8 mouse cellular contexts compared by ENCODE assay signal in genomic region chr13:21275815-21276550, GRCm38 (mm10). TPM values are rescaled to one million over a fixed set of nuclear protein-coding genes. Genes with fewer than 3 reads are reported as not detected.
DNase-seq lines count a peak whose midpoint lies in the region; ATAC-seq and TF ChIP-seq lines count a peak whose summit lies in the region.

No protein-coding gene starts in this region.

- under 1% methylated on average over 25 of the region's 25 CpGs for WGBS in cerebellum, adult 2 months
- under 1% methylated on average over 25 of the region's 25 CpGs for WGBS in hindbrain, postnatal 0 days
- WGBS in macrophage (ENCODE audit: missing documents), result under 1% methylated on average over 25 of the region's 25 CpGs

- no peak for TF ChIP-seq POLR2A in cerebellum, adult 2 months (IDR thresholded peaks at IDR 0.05; ENCODE audit: borderline replicate concordance, insufficient read depth, low read length)

- peak overlapping the region; percentile 47 for H3K9ac ChIP-seq in hindbrain, postnatal 0 days (replicated peaks; ENCODE audit: low read length)

- no peak for TF ChIP-seq CTCF in cerebellum, adult 2 months (IDR thresholded peaks at IDR 0.05; ENCODE audit: borderline replicate concordance, insufficient read depth, low read depth, low read length)
- no peak for TF ChIP-seq CTCF in hindbrain, postnatal 0 days (IDR thresholded peaks at IDR 0.05; ENCODE audit: low read depth)

- no peaks in the 10 kb centered on the region for H3K27me3 ChIP-seq in cerebellum, adult 2 months (ENCODE audit: control insufficient read depth, insufficient read depth, low read length)
- H3K27me3 ChIP-seq in hindbrain, postnatal 0 days (ENCODE audit: insufficient read depth, low read length), result no peaks in the 10 kb centered on the region

- no peaks in the 10 kb centered on the region for H3K79me2 ChIP-seq in macrophage (ENCODE audit: inconsistent target)

- peak overlapping the region; percentile 74 for H3K4me3 ChIP-seq in cerebellum, adult 2 months (replicated peaks; ENCODE audit: insufficient read depth, low read depth, low read length)
- peak overlapping the region; percentile 51 for H3K4me3 ChIP-seq in hindbrain, postnatal 0 days (ENCODE audit: low read length)
- H3K4me3 ChIP-seq in macrophage (ENCODE audit: inconsistent target), result peak overlapping the region; percentile 44

- DNase-seq in gastrocnemius, adult 18-20 months (ENCODE audit: low spot score), result peak; percentile 42
- no peak for DNase-seq in gastrocnemius, postnatal 14 days
- peak; percentile 88 to 90 for DNase-seq in cerebellum, adult 2 months
- DNase-seq in frontal cortex, adult 2 months (ENCODE audit: extremely low spot score in 1 of 2, low spot score in 1 of 2), result peak; percentile 81 to 98
- peak; percentile 88 for DNase-seq in hindbrain, postnatal 0 days (ENCODE audit: low spot score)
- DNase-seq in left cerebral cortex, adult 18-20 months (ENCODE audit: low spot score in 2 of 2), result peak; percentile 89 to 91
- DNase-seq in right cerebral cortex, postnatal 36 days (ENCODE audit: low spot score in 2 of 2), result peak; percentile 79 to 89

- intact Hi-C loops in gastrocnemius, postnatal 14 days (cut with DNase I; ENCODE audit: low total_unique reads), result no loop called here

- no peak overlapping the region for H3K27ac ChIP-seq in cerebellum, adult 2 months (ENCODE audit: insufficient read depth, low read length)
- H3K27ac ChIP-seq in hindbrain, postnatal 0 days, result no peak overlapping the region
- no peak overlapping the region for H3K27ac ChIP-seq in macrophage

- 0 out of 2 replicates have a peak, but pooled peaks cover 3% of the 10 kb centered on the region for H3K4me1 ChIP-seq in cerebellum, adult 2 months (ENCODE audit: control insufficient read depth, insufficient read depth, low read length)
- H3K4me1 ChIP-seq in hindbrain, postnatal 0 days (ENCODE audit: insufficient read depth, low read length), result 0 out of 2 replicates have a peak, but pooled peaks cover 7% of the 10 kb centered on the region

- H3K9me3 ChIP-seq in hindbrain, postnatal 0 days (ENCODE audit: low read length), result no peaks in the 10 kb centered on the region

- ATAC-seq in hindbrain, postnatal 0 days, result peak; percentile 78

- H3K36me3 ChIP-seq in hindbrain, postnatal 0 days (ENCODE audit: insufficient read depth, low read length), result no peaks in the 10 kb centered on the region
- no peaks in the 10 kb centered on the region for H3K36me3 ChIP-seq in macrophage (ENCODE audit: inconsistent target)

- peak overlapping the region; percentile 73 for H3K4me2 ChIP-seq in hindbrain, postnatal 0 days (ENCODE audit: low read depth, low read length)

RNA-seq across cellular contexts. Expression of gene Gpx5, which starts 16.5 kb away (rescaled TPM):
- not detected for total RNA-seq in gastrocnemius, adult 18-20 months (2021)
- not detected for total RNA-seq in gastrocnemius, postnatal 14 days (2021)
- not detected in 2 replicates for polyA plus RNA-seq in cerebellum, adult 2 months (2012; rRNA removed)
- polyA plus RNA-seq in frontal cortex, adult 2 months (2012; rRNA removed), result 0.08 TPM in 1 of 2 replicates, not detected in the other
- not detected in 2 replicates for total RNA-seq in hindbrain, postnatal 0 days (2014; rRNA removed)
- not detected in 2 replicates for polyA plus RNA-seq in hindbrain, postnatal 0 days (2015; fragmentation: Nextera tagmentation; extraction: Ambion mirVana)
- not detected for total RNA-seq in left cerebral cortex, adult 18-20 months (2021)
- total RNA-seq in macrophage (2018; cell fraction: chromatin; rRNA removed), result not detected
- not detected for total RNA-seq in macrophage (2018; cell fraction: cytosol; rRNA removed)
- total RNA-seq in macrophage (2018; cell fraction: nucleus; rRNA removed), result not detected
- polyA plus RNA-seq in macrophage (2018), result not detected in 3 replicates

RNA-seq across cellular contexts. Expression of gene Gpx6, which starts 35.9 kb away (rescaled TPM):
- total RNA-seq in gastrocnemius, adult 18-20 months (2021), result not detected
- not detected for total RNA-seq in gastrocnemius, postnatal 14 days (2021)
- 0.25 and 0.33 TPM in 2 replicates for polyA plus RNA-seq in cerebellum, adult 2 months (2012; rRNA removed)
- 0.50 and 1.3 TPM in 2 replicates for polyA plus RNA-seq in frontal cortex, adult 2 months (2012; rRNA removed)
- total RNA-seq in hindbrain, postnatal 0 days (2014; rRNA removed), result 0.32 and 0.84 TPM in 2 replicates
- polyA plus RNA-seq in hindbrain, postnatal 0 days (2015; fragmentation: Nextera tagmentation; extraction: Ambion mirVana), result 0.59 and 0.61 TPM in 2 replicates
- under 1 TPM; 0.33 to 0.37 TPM for total RNA-seq in left cerebral cortex, adult 18-20 months (2021)
- total RNA-seq in macrophage (2018; cell fraction: chromatin; rRNA removed), result not detected
- total RNA-seq in macrophage (2018; cell fraction: cytosol; rRNA removed), result not detected
- not detected for total RNA-seq in macrophage (2018; cell fraction: nucleus; rRNA removed)
- polyA plus RNA-seq in macrophage (2018), result not detected in 3 replicates
